Mouse (Mus musculus) heart, adult 8-10 months (tissue): ENCODE data around the gene Kcna6. TPM values are rescaled to one million over a fixed set of nuclear protein-coding genes. Genes with fewer than 3 reads are reported as not detected.
A peak's percentile ranks its signal among the peaks of the same experiment; 100 is the strongest.

Experiments used
- DNase-seq: peaks from one replicate; pipeline ENCODE4 v3.0.0; 2022; ENCODE audit warnings: low spot score
- total RNA-seq, 4 experiments: library from RNA; stranded (reverse); gene quantifications; 2 replicates each; pipeline ENCODE4 v1.2.4; 2022

Kcna6 gene
- total RNA-seq, 4 experiments from 2014 or later = 0.72 to 1.2 (median 0.95) TPM

GRCm38 (mm10) chr6:126736996-126737395, 3.5 kb downstream of the Kcna6 start:
- peak; percentile 23 for DNase-seq

GRCm38 (mm10) chr6:126735806-126736205, 4.7 kb downstream of the Kcna6 start:
- DNase-seq = no peak

GRCm38 (mm10) chr6:126732645-126733044, 7.8 kb downstream of the Kcna6 start:
- no peak for DNase-seq

GRCm38 (mm10) chr6:126728803-126729202, 11.7 kb downstream of the Kcna6 start:
- no peak for DNase-seq

- no peak for DNase-seq
Observed at GRCm38 (mm10) chr6:126718423-126719087, 21.9 kb downstream of the Kcna6 start.

- DNase-seq = no peak
Observed at GRCm38 (mm10) chr6:126712531-126712930, 27.9 kb downstream of the Kcna6 start.

GRCm38 (mm10) chr6:126705936-126706335, 34.5 kb downstream of the Kcna6 start:
- no peak for DNase-seq

GRCm38 (mm10) chr6:126704430-126704829, 36.0 kb downstream of the Kcna6 start:
- DNase-seq = no peak

- peak; percentile 62 for DNase-seq
Observed at GRCm38 (mm10) chr6:126702116-126702515, 38.4 kb downstream of the Kcna6 start.

GRCm38 (mm10) chr6:126701196-126701595, 39.3 kb downstream of the Kcna6 start:
- no peak for DNase-seq

GRCm38 (mm10) chr6:126699995-126700394, 40.5 kb downstream of the Kcna6 start:
- no peak for DNase-seq

- no peak for DNase-seq
Observed at GRCm38 (mm10) chr6:126687120-126687519, 53.4 kb downstream of the Kcna6 start.

- no peak for DNase-seq
Observed at GRCm38 (mm10) chr6:126685135-126685534, 55.3 kb downstream of the Kcna6 start.

- DNase-seq = no peak
Observed at GRCm38 (mm10) chr6:126678961-126679360, 61.5 kb downstream of the Kcna6 start.

- DNase-seq = no peak
Observed at GRCm38 (mm10) chr6:126667001-126667400, 73.5 kb downstream of the Kcna6 start.

- DNase-seq = no peak
Observed at GRCm38 (mm10) chr6:126666091-126666490, 74.4 kb downstream of the Kcna6 start.

GRCm38 (mm10) chr6:126664569-126664968, 75.9 kb downstream of the Kcna6 start:
- no peak for DNase-seq

Other genes starting within 250 kb of the Kcna6 start
- gene Kcna5, start 205.3 kb downstream of the Kcna6 start, total RNA-seq = 10 to 100 TPM in 3 of 4 experiments, 1 to 10 TPM in 1; 7.6 to 15.1 (median 13.2) TPM
- 1 to 10 TPM; 1.8 to 2.7 (median 2.1) TPM for gene Kcna1, start 94.3 kb downstream of the Kcna6 start, total RNA-seq
- gene Ndufa9, start 108.5 kb upstream of the Kcna6 start, total RNA-seq = 100 to 1,000 TPM; 719 to 786 (median 769) TPM
- not detected for gene Akap3, start 112.4 kb upstream of the Kcna6 start, total RNA-seq
- not detected for gene Dyrk4, start 181.2 kb upstream of the Kcna6 start, total RNA-seq
- gene Rad51ap1, start 198.9 kb upstream of the Kcna6 start, total RNA-seq = 1 to 10 TPM in 1 of 4 experiments, under 1 TPM in 2, not detected in 1; 0.41 to 1.2 (median 0.75) TPM
- 10 to 100 TPM in 2 of 4 experiments, 1 to 10 TPM in 2; 8.3 to 15.4 (median 10.5) TPM for gene D6Wsu163e, start 199.3 kb upstream of the Kcna6 start, total RNA-seq